Mouse (Mus musculus) bone marrow macrophage, adult 2 months (primary cell): ENCODE data around the gene Spryd4. TPM values are rescaled to one million over a fixed set of nuclear protein-coding genes. Genes with fewer than 3 reads are reported as not detected.
"Not testable (repeated sequence)": the region's sequence is repeated elsewhere in the genome, so short reads cannot be mapped to it uniquely, and the experiment has no call there.

Experiments used
- H3K27ac ChIP-seq: 2 replicates; pipeline ENCODE4 v1.5.1; 2012; ENCODE audit warnings: low read depth, low read length; ENCODE audit not compliant: insufficient read depth
- H3K4me1 ChIP-seq: 2 replicates; pipeline ENCODE4 v1.6.1; 2012; ENCODE audit warnings: low read length; ENCODE audit not compliant: control insufficient read depth, insufficient read depth
- H3K4me3 ChIP-seq: 2 replicates; pipeline ENCODE4 v1.5.1; 2012; ENCODE audit warnings: mild to moderate bottlenecking, low read length, moderate library complexity; ENCODE audit not compliant: insufficient read depth
- CTCF ChIP-seq: IDR thresholded peaks from 2 replicates; pipeline ENCODE4 v1.5.1; 2012; ENCODE audit warnings: low read depth, mild to moderate bottlenecking, low read length, moderate library complexity
- POLR2A ChIP-seq: IDR thresholded peaks from 2 replicates; pipeline ENCODE4 v1.6.1; 2012; ENCODE audit warnings: mild to moderate bottlenecking, low read depth, low read length, borderline replicate concordance
- polyA plus RNA-seq: library from polyadenylated mRNA; stranded (reverse); fragments of >200 nt; gene quantifications from 2 replicates; pipeline ENCODE4 v1.2.4, GENCODE M21; 2012; ENCODE audit not compliant: missing spikeins, insufficient read depth, insufficient read length

Gene Spryd4
- polyA plus RNA-seq, 1 experiment, result 5.3 TPM

GRCm38 (mm10) chr10:128227592-128227991 is 16.0 kb upstream of the Spryd4 start:
- TF ChIP-seq CTCF (no peak), POLR2A (no peak)
- Histone ChIP-seq H3K4me1 (peaks cover 16% of the 10 kb centered on the region), H3K27ac (no peak overlapping the region), H3K4me3 (no peak overlapping the region)

GRCm38 (mm10) chr10:128225538-128225937 is 13.9 kb upstream of the Spryd4 start, which contains the start of gene Mip:
TSS of gene Mip (plus strand) at chr10:128225838.
- peaks cover 12% of the 10 kb centered on the region for H3K4me1 ChIP-seq

GRCm38 (mm10) chr10:128225064-128225463 is 13.5 kb upstream of the Spryd4 start:
- H3K4me1 ChIP-seq, result peaks cover 12% of the 10 kb centered on the region
- H3K4me3 ChIP-seq, result no peak overlapping the region
- no peak for TF ChIP-seq POLR2A
- TF ChIP-seq CTCF, result no peak
- H3K27ac ChIP-seq, result no peak overlapping the region

More at GRCm38 (mm10) chr10:128225538-128225937, 13.9 kb upstream of the Spryd4 start, which contains the start of gene Mip:
- TF ChIP-seq POLR2A (no peak), CTCF (no peak)
- Histone ChIP-seq H3K27ac (no peak within 1 kb of the TSS), H3K4me3 (no peak within 1 kb of the TSS)

DNA sequence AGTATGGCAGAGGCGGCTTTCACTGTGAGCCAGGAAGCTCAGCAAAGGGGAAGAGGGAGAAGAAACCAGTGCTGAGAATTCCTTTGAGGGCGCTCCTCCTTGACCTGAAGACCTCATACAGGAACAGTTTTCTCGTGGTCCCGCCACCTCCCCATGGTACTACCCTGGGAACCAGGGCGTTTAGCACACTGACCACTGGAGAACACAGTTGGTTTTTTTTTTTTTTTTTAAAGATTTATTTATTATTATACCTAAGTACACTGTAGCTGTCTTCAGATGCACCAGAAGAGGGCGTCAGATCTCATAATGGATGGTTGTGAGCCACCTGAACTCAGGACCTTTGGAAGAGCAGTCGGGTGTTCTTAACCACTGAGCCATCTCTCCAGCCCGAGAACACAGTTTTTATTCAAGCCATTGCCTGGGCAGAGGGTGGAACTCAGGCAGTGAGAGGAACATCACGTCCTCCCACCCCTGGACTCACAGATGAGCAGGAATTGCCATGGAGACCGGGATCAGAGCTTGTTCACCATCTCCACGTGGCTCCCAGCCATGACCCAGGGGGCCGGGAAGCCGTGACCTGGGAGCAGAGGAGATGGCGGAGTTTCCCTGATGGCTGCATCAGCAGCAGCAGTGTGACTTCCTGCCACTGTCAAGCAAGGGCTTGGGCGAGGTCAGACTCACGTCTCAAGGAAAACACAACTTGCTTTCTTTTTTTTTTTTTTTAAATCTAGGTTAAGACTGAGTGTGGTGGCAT is 10.1 kb upstream of the Spryd4 start:
- H3K4me1 ChIP-seq, result no peaks in the 10 kb centered on the region
- TF ChIP-seq CTCF (no peak), POLR2A (no peak)
- H3K4me3 ChIP-seq, result no peak overlapping the region
- no peak overlapping the region for H3K27ac ChIP-seq

- no peak overlapping the region for H3K4me3 ChIP-seq
- H3K27ac ChIP-seq, result no peak overlapping the region
- H3K4me1 ChIP-seq, result no peaks in the 10 kb centered on the region
- no peak for TF ChIP-seq POLR2A
- no peak for TF ChIP-seq CTCF
Observed at GRCm38 (mm10) chr10:128218387-128219117, 6.9 kb upstream of the Spryd4 start.

DNA sequence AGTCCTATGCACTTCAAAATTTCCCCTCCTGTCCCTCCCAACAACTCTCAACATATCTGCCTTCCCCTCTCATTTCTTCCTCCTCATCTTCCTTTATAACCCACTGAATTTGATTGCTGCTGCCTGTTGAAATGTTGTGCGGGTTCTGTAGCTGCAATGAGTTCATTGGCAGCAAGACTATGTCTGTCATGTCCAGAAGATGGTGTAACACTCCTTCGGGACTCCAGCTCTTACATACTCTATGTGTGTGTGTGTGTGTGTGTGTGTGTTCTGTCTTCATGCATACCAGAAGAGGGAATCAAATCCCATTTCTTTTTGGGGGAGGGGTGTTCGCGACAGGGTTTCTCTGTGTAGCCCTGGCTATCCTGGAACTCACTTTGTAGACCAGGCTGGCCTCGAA is 3.4 kb upstream of the Spryd4 start:
- TF ChIP-seq POLR2A (no peak), CTCF (no peak)
- Histone ChIP-seq H3K27ac (no peak overlapping the region), H3K4me3 (no peak overlapping the region), H3K4me1 (peaks cover 13% of the 10 kb centered on the region; the same call in 1 of the 2 replicates)

GRCm38 (mm10) chr10:128214112-128214511 is 2.5 kb upstream of the Spryd4 start:
- peaks cover 13% of the 10 kb centered on the region; the same call in 1 of the 2 replicates for H3K4me1 ChIP-seq
- not testable (repeated sequence) for H3K27ac ChIP-seq, H3K4me3 ChIP-seq

GRCm38 (mm10) chr10:128212871-128213323 is 1.3 kb upstream of the Spryd4 start:
- TF ChIP-seq CTCF (peak; percentile 23), POLR2A (no peak)
- Histone ChIP-seq H3K27ac (no peak overlapping the region), H3K4me1 (peaks cover 13% of the 10 kb centered on the region; the same call in 1 of the 2 replicates), H3K4me3 (peak overlapping the region; percentile 56)

GRCm38 (mm10) chr10:128212148-128212547 is 541 bp upstream of the Spryd4 start:
- H3K4me3 ChIP-seq, result peak overlapping the region; percentile 68
- TF ChIP-seq POLR2A (no peak), CTCF (no peak)
- H3K4me1 ChIP-seq, result peaks cover 13% of the 10 kb centered on the region; the same call in 1 of the 2 replicates
- H3K27ac ChIP-seq, result no peak overlapping the region

- TF ChIP-seq POLR2A (no peak), CTCF (no peak)
- peak overlapping the region; percentile 68 for H3K4me3 ChIP-seq
- H3K4me1 ChIP-seq, result peaks cover 13% of the 10 kb centered on the region; the same call in 1 of the 2 replicates
- no peak overlapping the region for H3K27ac ChIP-seq
Observed at GRCm38 (mm10) chr10:128210954-128211353, 653 bp downstream of the Spryd4 start.
